Mouse (Mus musculus) left cerebral cortex, postnatal 14 days (tissue): ENCODE measurements around the gene Gli2. TPM values are rescaled to one million over a fixed set of nuclear protein-coding genes. Genes with fewer than 3 reads are reported as not detected.

Experiments used
- DNase-seq, 2 experiments: peaks; one replicate each; pipeline ENCODE4 v3.0.0; 2021 to 2022; ENCODE audit warnings: low spot score in 2 of 2, mixed read lengths in 1 of 2
- intact Hi-C: fragments of 180-260 bp; cut with DNase I; formaldehyde crosslinking; loops from one replicate; pipeline ENCODE4 v1.15.1; 2025
- long read RNA-seq, 2 experiments: library from polyadenylated mRNA; stranded (forward); transcript quantifications; one replicate each; pipeline ENCODE4 v2.0.0; 2021
- total RNA-seq, 2 experiments: library from RNA; stranded (reverse); gene quantifications; 2 replicates each; pipeline ENCODE4 v1.2.3; 2021

Gene Gli2
- total RNA-seq: 1 to 10 TPM; 3.3 to 3.8 TPM
- long read RNA-seq, experiment 1: 0 reads
- long read RNA-seq, experiment 2: 0 reads

GRCm38 (mm10) chr1:119053402-119053841 is at the start of gene Gli2:
TSS of gene Gli2 (minus strand) at chr1:119053619.
- intact Hi-C loops: loop anchor here (5.0 to 10.0 kb wide), 2 partner anchors 146 to 279 kb away; no protein-coding TSS in a partner anchor
- DNase-seq: peak; percentile 88

GRCm38 (mm10) chr1:119097921-119098521 is 44.6 kb upstream of the Gli2 start:
- DNase-seq: no peak
- intact Hi-C loops: loop anchor here (10.0 kb wide), 2 partner anchors 157 to 357 kb away; no protein-coding TSS in a partner anchor

DNA sequence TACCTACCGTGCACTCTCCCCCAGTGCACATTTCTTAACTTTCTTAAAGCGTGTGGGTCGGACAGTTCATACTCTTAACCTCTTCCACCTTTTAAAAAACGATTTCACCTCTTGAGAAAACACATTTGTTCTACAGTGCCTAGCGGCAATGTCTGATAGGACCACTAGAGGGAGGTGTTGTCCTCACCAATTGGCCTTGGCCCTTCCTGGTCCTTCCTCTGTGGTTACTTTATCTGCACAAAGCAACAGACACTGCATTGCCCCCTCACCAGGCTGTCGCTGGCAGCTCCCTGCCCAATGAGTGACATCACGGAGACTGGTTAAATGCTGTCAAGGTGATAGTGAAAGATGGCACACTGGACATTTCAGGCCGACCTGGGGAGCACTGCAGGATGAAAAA is 40.3 kb upstream of the Gli2 start:
- intact Hi-C loops: loop anchor here (2.0 to 10.0 kb wide), 3 partner anchors 161 to 361 kb away; partner anchors contain the start of gene Inhbb
- peak; percentile 83 to 85 for DNase-seq

GRCm38 (mm10) chr1:119089887-119090620 is 36.6 kb upstream of the Gli2 start:
- intact Hi-C loops: loop anchor here (10.0 kb wide), 4 partner anchors 165 to 845 kb away; partner anchors contain the start of gene Tmem185b
- DNase-seq: no peak

GRCm38 (mm10) chr1:119087539-119087938 is 34.1 kb upstream of the Gli2 start:
- DNase-seq: peak; percentile 86 to 90
- intact Hi-C loops: loop anchor here (2.0 to 10.0 kb wide), 3 partner anchors 337 to 847 kb away; partner anchors contain the start of gene Tmem185b

GRCm38 (mm10) chr1:119085771-119086170 is 32.4 kb upstream of the Gli2 start:
- no peak for DNase-seq
- intact Hi-C loops: loop anchor here (2.0 to 10.0 kb wide), 3 partner anchors 339 to 849 kb away; partner anchors contain the start of gene Tmem185b

- DNase-seq: peak; percentile 73 to 80
- intact Hi-C loops: loop anchor here (1.0 to 10.0 kb wide), 3 partner anchors 314 to 851 kb away; partner anchors contain the start of gene Tmem185b
Measured at GRCm38 (mm10) chr1:119083468-119083921, 30.1 kb upstream of the Gli2 start.

GRCm38 (mm10) chr1:119082231-119082991 is 29.0 kb upstream of the Gli2 start:
- peak; percentile 33 to 65 for DNase-seq
- intact Hi-C loops: loop anchor here (10.0 kb wide), 2 partner anchors 442 to 852 kb away; partner anchors contain the start of gene Tmem185b

DNA sequence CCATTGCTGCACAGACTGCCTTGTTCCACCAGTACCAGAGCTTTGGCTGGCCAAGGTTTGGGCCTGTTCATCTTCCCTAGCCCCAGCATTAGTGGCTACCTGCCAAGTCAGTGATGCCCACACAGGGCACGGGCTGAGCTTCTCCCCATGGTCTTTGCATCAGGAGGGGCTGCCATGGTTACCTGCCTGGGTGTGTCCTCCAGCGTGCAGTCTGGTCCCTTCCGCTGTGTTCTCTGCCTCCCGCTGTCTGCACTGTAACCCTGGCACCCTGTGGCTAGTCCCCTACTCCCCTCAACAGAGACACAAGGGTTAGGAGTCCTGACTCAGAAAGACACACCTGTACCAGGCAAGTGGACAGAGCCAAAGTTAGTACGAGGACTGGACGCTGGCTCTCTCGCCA is 24.5 kb upstream of the Gli2 start:
- intact Hi-C loops: no loop called here
- DNase-seq: no peak

DNA sequence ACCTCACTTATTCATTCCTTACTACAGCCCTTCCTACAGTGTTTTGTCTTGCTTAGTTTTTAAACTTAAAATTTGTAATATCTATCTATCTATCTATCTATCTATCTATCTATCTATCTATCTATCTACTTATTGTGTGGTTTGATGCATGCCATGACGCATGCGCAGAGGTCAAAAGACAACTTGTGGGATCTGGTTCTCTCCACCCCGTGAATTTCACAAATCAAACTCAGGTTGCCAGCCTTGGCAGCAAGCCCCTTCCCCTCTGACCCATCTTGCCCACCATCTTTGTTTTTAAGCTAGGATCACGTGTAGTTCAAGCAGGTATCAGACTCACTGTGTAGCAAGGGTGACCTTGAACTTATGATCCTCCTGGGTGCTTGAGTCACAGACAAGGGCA is 22.9 kb upstream of the Gli2 start:
- DNase-seq: no peak
- intact Hi-C loops: no loop called here

GRCm38 (mm10) chr1:119075916-119076315 is 22.5 kb upstream of the Gli2 start:
- DNase-seq: no peak
- intact Hi-C loops: no loop called here

DNA sequence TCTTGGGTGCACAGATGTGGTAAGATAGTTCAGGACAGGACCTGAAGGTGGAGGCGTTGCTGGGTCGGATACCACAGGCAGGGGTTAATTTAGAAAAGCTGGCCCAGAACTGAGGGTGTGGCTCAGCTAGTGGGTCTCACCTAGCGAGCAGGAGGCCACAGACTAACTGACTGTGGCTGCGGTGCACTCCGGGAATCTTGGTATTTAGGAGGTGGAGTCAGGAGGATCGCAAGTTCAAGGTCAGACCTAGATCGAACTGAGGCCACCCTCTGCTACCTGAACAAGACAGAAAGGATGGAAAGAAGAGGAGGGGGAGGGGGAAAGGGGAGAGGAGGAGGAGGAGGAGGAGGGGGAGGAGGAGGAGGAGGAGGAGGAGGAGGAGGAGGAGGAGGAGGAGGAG is 22.1 kb upstream of the Gli2 start:
- intact Hi-C loops: no loop called here
- DNase-seq: no peak

DNA sequence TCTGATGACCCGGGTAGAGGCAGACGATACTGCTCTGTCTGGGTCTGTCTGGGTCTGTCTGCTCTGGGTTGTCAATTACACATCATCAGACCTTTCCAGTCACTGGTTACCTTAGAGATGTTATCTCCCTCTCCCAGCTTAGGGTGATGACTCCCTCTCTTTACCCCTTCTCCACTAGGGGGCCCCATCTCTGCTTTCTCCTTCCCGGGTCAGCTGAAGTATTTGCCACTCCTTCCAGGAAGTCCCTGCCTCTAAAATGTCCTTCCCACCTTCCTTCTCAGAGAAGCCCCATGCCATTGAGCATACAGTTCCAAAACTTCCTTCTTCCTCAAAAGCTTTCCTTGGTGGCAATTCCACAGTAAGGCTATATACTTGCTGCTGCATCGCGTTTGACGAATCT is 21.5 kb upstream of the Gli2 start:
- no peak for DNase-seq
- intact Hi-C loops: no loop called here

- no peak for DNase-seq
- intact Hi-C loops: no loop called here
Measured at GRCm38 (mm10) chr1:119073876-119074275, 20.5 kb upstream of the Gli2 start.

GRCm38 (mm10) chr1:119064892-119065671 is 11.7 kb upstream of the Gli2 start:
- intact Hi-C loops: no loop called here
- no peak for DNase-seq

DNA sequence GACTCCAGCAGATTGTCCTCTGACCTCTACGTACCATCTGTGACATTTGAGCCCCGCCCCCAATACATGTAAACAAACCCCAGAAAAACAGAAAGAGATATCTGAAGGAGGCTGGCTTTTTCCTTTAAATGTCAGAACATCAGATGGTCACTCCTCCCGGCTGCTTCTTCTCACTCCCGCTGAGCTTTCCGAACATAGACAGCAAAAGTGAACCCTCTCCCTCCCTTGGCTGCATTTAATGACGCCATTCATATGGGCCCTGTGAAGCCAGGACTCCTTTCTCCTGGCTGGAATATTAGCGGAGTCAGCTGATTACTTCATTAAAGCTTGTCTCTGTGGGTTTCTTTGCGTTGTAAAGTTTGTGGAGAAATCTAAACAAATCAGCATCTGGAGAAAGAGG is 3.1 kb upstream of the Gli2 start:
- DNase-seq: no peak
- intact Hi-C loops: loop anchor here (10.0 kb wide), 1 partner anchor 282 kb away; no protein-coding TSS in a partner anchor

DNA sequence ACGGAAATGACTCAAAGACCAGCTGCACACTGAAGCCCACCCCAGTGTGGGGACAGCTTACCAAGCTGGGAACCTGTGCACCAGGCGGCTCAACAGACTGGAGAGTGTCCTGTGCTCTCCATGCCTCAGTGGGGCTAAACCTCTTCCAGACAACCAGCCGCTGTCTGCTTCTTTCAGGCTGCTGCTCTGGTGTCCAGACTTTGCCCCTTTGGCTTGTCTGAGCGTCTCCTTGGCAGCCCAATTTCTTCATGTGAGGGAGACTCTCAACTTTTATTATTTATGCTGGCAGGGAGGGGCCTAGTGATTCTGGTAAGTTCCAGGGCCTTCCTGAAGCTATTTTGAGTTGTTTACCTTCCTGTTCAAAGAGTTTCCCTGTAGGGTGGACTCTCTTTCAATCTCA is 2.4 kb upstream of the Gli2 start:
- intact Hi-C loops: loop anchor here (10.0 kb wide), 1 partner anchor 281 kb away; no protein-coding TSS in a partner anchor
- DNase-seq: no peak

DNA sequence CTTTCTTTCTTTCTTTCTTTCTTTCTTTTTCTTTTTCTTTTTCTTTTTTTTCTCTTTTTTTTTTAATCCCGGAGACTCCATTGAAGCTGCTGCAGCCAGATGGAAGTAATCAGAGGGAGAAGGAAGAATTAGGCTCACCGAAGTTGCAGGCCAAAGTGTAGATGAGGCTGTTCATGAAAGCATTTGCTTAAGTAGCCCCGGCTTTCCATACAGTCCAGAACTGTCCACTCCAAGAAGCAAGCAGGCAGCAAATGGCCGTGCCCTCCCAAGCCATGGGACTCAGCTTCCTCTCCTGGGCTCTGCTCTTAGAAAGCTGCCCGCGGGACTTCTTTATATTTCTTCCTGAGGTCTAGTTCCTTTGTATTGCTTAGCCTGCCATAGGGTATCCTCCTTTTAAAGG is 1.0 kb upstream of the Gli2 start:
- intact Hi-C loops: loop anchor here (5.0 to 10.0 kb wide), 2 partner anchors 147 to 280 kb away; no protein-coding TSS in a partner anchor

More for the DNA sequence above, 1.0 kb upstream of the Gli2 start:
- DNase-seq: no peak
